Mouse (Mus musculus) testis, adult 2 months (tissue): Measurements from ENCODE around the gene Ankrd13a. TPM values are rescaled to one million over a fixed set of nuclear protein-coding genes. Genes with fewer than 3 reads are reported as not detected.

Experiments
- H3K27ac ChIP-seq: fragments of 200-500 bp; 2 replicates; pipeline ENCODE4 v1.5.1; 2012; ENCODE audit warnings: low read depth, low read length; ENCODE audit not compliant: control insufficient read depth, insufficient read depth
- H3K27me3 ChIP-seq: fragments of 200-500 bp; 2 replicates; pipeline ENCODE4 v1.6.1; 2012; ENCODE audit warnings: mild to moderate bottlenecking, low read length, moderate library complexity; ENCODE audit not compliant: control insufficient read depth, insufficient read depth
- H3K36me3 ChIP-seq: fragments of 200-500 bp; 2 replicates; pipeline ENCODE4 v1.6.1; 2012; ENCODE audit warnings: mild to moderate bottlenecking, low read length; ENCODE audit not compliant: control insufficient read depth, insufficient read depth
- H3K4me1 ChIP-seq: fragments of 200-500 bp; 2 replicates; pipeline ENCODE4 v1.6.1; 2012; ENCODE audit warnings: low read length; ENCODE audit not compliant: control insufficient read depth, insufficient read depth
- H3K4me3 ChIP-seq: fragments of 200-500 bp; 2 replicates; pipeline ENCODE4 v1.5.1; 2012; ENCODE audit warnings: low read depth, mild to moderate bottlenecking, low read length, moderate library complexity, mixed read lengths; ENCODE audit not compliant: control insufficient read depth
- CTCF ChIP-seq: fragments of 200-500 bp; IDR thresholded peaks from 2 replicates; pipeline ENCODE4 v1.5.1; 2012; ENCODE audit warnings: low read depth, mild to moderate bottlenecking, inconsistent platforms, low read length, moderate library complexity; ENCODE audit not compliant: control insufficient read depth, insufficient read depth, insufficient replicate concordance
- POLR2A ChIP-seq: fragments of 200-500 bp; IDR thresholded peaks from 2 replicates; pipeline ENCODE4 v1.6.1; 2012; ENCODE audit warnings: low read depth, mild to moderate bottlenecking, inconsistent platforms, low read length, moderate library complexity; ENCODE audit not compliant: control insufficient read depth
- polyA plus RNA-seq: library from polyadenylated mRNA; depleted of rRNA; stranded (reverse); fragments of >200 nt; gene quantifications from 2 replicates; pipeline ENCODE4 v1.2.3, GENCODE M21; 2012

Gene Ankrd13a
- polyA plus RNA-seq, 1 experiment = 167 TPM

DNA sequence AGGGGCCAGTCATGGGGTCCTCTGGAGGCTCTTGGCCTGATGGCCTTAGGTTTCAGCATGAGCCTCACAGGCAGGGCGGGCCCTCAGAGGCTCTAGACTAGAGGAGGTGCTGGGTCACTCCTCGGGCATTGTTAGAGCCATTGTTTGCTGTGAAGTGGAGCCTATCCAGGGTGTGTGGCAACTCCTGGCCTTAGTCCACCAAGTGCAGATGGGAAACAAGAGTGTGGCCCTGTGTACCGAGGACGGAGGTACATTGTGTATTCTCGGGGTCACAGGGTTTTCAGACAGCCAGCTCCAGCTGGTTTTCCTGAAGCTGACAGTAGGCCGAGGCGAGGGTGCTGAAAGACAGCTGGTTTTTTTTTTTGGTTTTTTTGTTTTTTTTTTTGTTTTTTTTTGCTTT, 18.8 kb downstream of the Ankrd13a start:
- TF ChIP-seq CTCF (no peak), POLR2A (no peak)
- Histone ChIP-seq H3K27ac (peak overlapping the region; percentile 16; the same call in 1 of the 2 replicates), H3K4me1 (peaks cover 24% of the 10 kb centered on the region), H3K4me3 (no peak overlapping the region), H3K36me3 (no peaks in the 10 kb centered on the region; the same call in none of the 2 replicates), H3K27me3 (no peaks in the 10 kb centered on the region)

- H3K27me3 ChIP-seq = no peaks in the 10 kb centered on the region
- no peaks in the 10 kb centered on the region; the same call in none of the 2 replicates for H3K36me3 ChIP-seq
- no peak for TF ChIP-seq POLR2A
- TF ChIP-seq CTCF = no peak
- H3K4me1 ChIP-seq = peaks cover 24% of the 10 kb centered on the region
- no peak overlapping the region for H3K27ac ChIP-seq
- no peak overlapping the region for H3K4me3 ChIP-seq
Measured at GRCm38 (mm10) chr5:114794609-114795008, 20.1 kb downstream of the Ankrd13a start.

GRCm38 (mm10) chr5:114795231-114795630, 20.8 kb downstream of the Ankrd13a start:
- TF ChIP-seq POLR2A (no peak), CTCF (no peak)
- Histone ChIP-seq H3K4me3 (no peak overlapping the region), H3K36me3 (no peaks in the 10 kb centered on the region; the same call in none of the 2 replicates)

DNA sequence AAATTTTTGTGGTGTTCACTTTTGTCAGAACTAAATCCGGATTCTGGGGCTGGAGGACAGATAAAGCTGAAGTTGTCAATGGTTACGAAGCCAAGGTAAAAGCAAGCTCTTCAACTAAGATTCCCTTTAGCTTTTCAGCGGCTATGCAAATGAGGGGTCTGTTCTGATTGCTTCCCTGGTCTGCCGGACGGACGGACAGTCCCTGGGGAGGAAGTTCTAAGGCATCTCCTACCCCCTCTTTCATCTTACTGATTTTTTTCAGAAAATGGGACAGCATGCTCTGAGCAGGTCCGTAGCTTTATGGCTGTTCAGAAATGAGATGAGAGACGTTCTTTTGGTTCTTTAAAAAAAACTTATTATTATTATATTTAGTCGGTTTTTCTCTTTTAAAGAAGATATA, 21.2 kb downstream of the Ankrd13a start:
- Histone ChIP-seq H3K36me3 (no peaks in the 10 kb centered on the region; the same call in none of the 2 replicates), H3K27ac (no peak overlapping the region), H3K27me3 (no peaks in the 10 kb centered on the region), H3K4me1 (peaks cover 26% of the 10 kb centered on the region), H3K4me3 (no peak overlapping the region)
- TF ChIP-seq CTCF (no peak), POLR2A (no peak)

More at GRCm38 (mm10) chr5:114795231-114795630, 20.8 kb downstream of the Ankrd13a start:
- no peaks in the 10 kb centered on the region for H3K27me3 ChIP-seq
- peaks cover 24% of the 10 kb centered on the region for H3K4me1 ChIP-seq
- H3K27ac ChIP-seq = no peak overlapping the region

- H3K4me3 ChIP-seq = peak overlapping the region; percentile 67
Measured at GRCm38 (mm10) chr5:114796299-114797012, 22.0 kb downstream of the Ankrd13a start.

GRCm38 (mm10) chr5:114797253-114797652, 22.8 kb downstream of the Ankrd13a start:
- Histone ChIP-seq H3K27ac (no peak overlapping the region), H3K36me3 (no peaks in the 10 kb centered on the region; the same call in 1 of the 2 replicates), H3K27me3 (no peaks in the 10 kb centered on the region), H3K4me3 (no peak overlapping the region), H3K4me1 (peaks cover 27% of the 10 kb centered on the region)
- TF ChIP-seq CTCF = no peak

More at GRCm38 (mm10) chr5:114796299-114797012, 22.0 kb downstream of the Ankrd13a start:
- Histone ChIP-seq H3K36me3 (no peaks in the 10 kb centered on the region; the same call in none of the 2 replicates), H3K4me1 (peaks cover 27% of the 10 kb centered on the region), H3K27me3 (no peaks in the 10 kb centered on the region), H3K27ac (no peak overlapping the region)
- TF ChIP-seq CTCF (no peak), POLR2A (no peak)

DNA sequence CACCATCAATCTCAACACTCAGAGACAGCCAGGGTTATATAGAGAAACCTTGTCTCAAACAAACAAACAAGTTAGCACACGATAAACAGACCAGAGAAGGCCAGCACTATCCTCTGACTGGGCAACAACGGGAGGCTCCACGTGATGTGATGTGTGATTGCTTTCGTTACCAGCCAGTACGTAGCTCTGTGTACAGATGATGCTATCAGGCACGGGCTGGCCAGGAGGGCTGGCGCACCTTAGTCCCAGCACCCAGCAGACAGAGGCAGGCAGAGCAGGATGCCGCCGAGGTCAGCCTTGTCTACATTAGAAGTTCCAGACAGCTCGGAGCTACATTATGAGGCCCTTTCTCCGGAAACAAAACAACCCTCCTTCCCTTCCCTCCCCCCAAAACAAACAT, 25.4 kb downstream of the Ankrd13a start:
- no peak overlapping the region for H3K27ac ChIP-seq
- TF ChIP-seq POLR2A (no peak), CTCF (no peak)
- no peak overlapping the region for H3K4me3 ChIP-seq
- H3K36me3 ChIP-seq = peaks cover 2% of the 10 kb centered on the region
- H3K4me1 ChIP-seq = peaks cover 26% of the 10 kb centered on the region
- no peaks in the 10 kb centered on the region for H3K27me3 ChIP-seq
